Mouse (Mus musculus) adrenal gland (tissue): Measurements from ENCODE around the gene Cenpm.

Source experiments
- intact Hi-C: fragments of 180-260 bp; cut with DNase I; formaldehyde crosslinking; loops from one replicate; pipeline ENCODE4 v1.15.1; 2025

The Cenpm gene

GRCm38 (mm10) chr15:82243742-82244114 lies 820 bp downstream of the Cenpm start:
- intact Hi-C loops: no loop called here

- intact Hi-C loops: no loop called here
Observed at GRCm38 (mm10) chr15:82243311-82243710, 1.2 kb downstream of the Cenpm start.

GRCm38 (mm10) chr15:82236565-82236964 lies 8.0 kb downstream of the Cenpm start:
- intact Hi-C loops: loop anchor here (1.0 kb wide), 2 partner anchors 98 to 171 kb away; no protein-coding TSS in a partner anchor

- intact Hi-C loops: loop anchor here (1.0 kb wide), 2 partner anchors 97 to 170 kb away; no protein-coding TSS in a partner anchor
Observed at GRCm38 (mm10) chr15:82235661-82236060, 8.9 kb downstream of the Cenpm start.

GRCm38 (mm10) chr15:82232651-82233050 lies 11.9 kb downstream of the Cenpm start:
- intact Hi-C loops: no loop called here

- intact Hi-C loops: no loop called here
Observed at GRCm38 (mm10) chr15:82231591-82232378, 12.8 kb downstream of the Cenpm start.

GRCm38 (mm10) chr15:82231100-82231499 lies 13.4 kb downstream of the Cenpm start:
- intact Hi-C loops: no loop called here

- intact Hi-C loops: no loop called here
Observed at GRCm38 (mm10) chr15:82230098-82230611, 14.4 kb downstream of the Cenpm start.

GRCm38 (mm10) chr15:82229542-82230045 lies 15.0 kb downstream of the Cenpm start:
- intact Hi-C loops: no loop called here

- intact Hi-C loops: no loop called here
Observed at GRCm38 (mm10) chr15:82225769-82226168, 18.8 kb downstream of the Cenpm start.

- intact Hi-C loops: no loop called here
Observed at GRCm38 (mm10) chr15:82224602-82225215, 19.8 kb downstream of the Cenpm start.

- intact Hi-C loops: no loop called here
Observed at GRCm38 (mm10) chr15:82223657-82224601, 20.6 kb downstream of the Cenpm start, which contains the start of gene Tnfrsf13c. Gene Tnfrsf13c (minus strand): TSS chr15:82224369.

GRCm38 (mm10) chr15:82223251-82223650 lies 21.3 kb downstream of the Cenpm start:
- intact Hi-C loops: no loop called here

- intact Hi-C loops: no loop called here
Observed at GRCm38 (mm10) chr15:82221104-82221860, 23.3 kb downstream of the Cenpm start.

- intact Hi-C loops: no loop called here
Observed at GRCm38 (mm10) chr15:82220003-82220675, 24.4 kb downstream of the Cenpm start.

- intact Hi-C loops: no loop called here
Observed at GRCm38 (mm10) chr15:82218778-82219666, 25.5 kb downstream of the Cenpm start.

- intact Hi-C loops: no loop called here
Observed at GRCm38 (mm10) chr15:82217980-82218379, 26.6 kb downstream of the Cenpm start.

- intact Hi-C loops: no loop called here
Observed at GRCm38 (mm10) chr15:82217039-82217438, 27.5 kb downstream of the Cenpm start.
